In genomic region chr5:114969064-114969463, GRCm38 (mm10) we compare ENCODE assay signal across 18 mouse cellular contexts. TPM values are rescaled to one million over a fixed set of nuclear protein-coding genes. Genes with fewer than 3 reads are reported as not detected.
A peak's percentile ranks its signal among the peaks of the same experiment; 100 is the strongest.
DNase-seq lines count a peak whose midpoint lies in the region; ATAC-seq and TF ChIP-seq lines count a peak whose summit lies in the region.
"Had no signal": no experiment of that assay in that cellular context is flagged by ENCODE, and none has a peak within 500 bp of the region (broad histone marks: within the 10 kb centered on the region; RNA-seq: fewer than 3 reads in every experiment).

No protein-coding gene starts in this region.

- intact Hi-C loops in gastrocnemius, postnatal 14 days (cut with DNase I; ENCODE audit: low total_unique reads) = no loop called here

- peak overlapping the region; percentile 92 for H3K27ac ChIP-seq in intestine, embryonic 15.5 days
- peak overlapping the region; percentile 81 for H3K27ac ChIP-seq in kidney, postnatal 0 days
- H3K27ac ChIP-seq in liver, embryonic 16.5 days (ENCODE audit: low read length) = peak overlapping the region; percentile 63
- H3K27ac ChIP-seq: hindbrain, embryonic 10.5 days; midbrain, embryonic 13.5 days had no signal

- TF ChIP-seq CTCF in kidney, postnatal 0 days (IDR thresholded peaks at IDR 0.05; ENCODE audit: low read depth) = no peak

- no peaks in the 10 kb centered on the region for H3K9me3 ChIP-seq in erythroblast, embryonic 14.5 days (ENCODE audit: control insufficient read depth, low read length)
- no peaks in the 10 kb centered on the region for H3K9me3 ChIP-seq in intestine, embryonic 15.5 days
- no peaks in the 10 kb centered on the region for H3K9me3 ChIP-seq in kidney, postnatal 0 days (replicated peaks; ENCODE audit: low read length)
- H3K9me3 ChIP-seq in liver, embryonic 16.5 days (replicated peaks; ENCODE audit: control insufficient read depth, low read length) = no peaks in the 10 kb centered on the region
- H3K9me3 ChIP-seq: heart, embryonic 12.5 days; hindbrain, embryonic 10.5 days; midbrain, embryonic 13.5 days had no signal

- no peak for ATAC-seq in erythroblast, adult 5-6 weeks (replicated peaks; ENCODE audit: low FRiP score, poor library complexity, severe bottlenecking)
- ATAC-seq in intestine, embryonic 15.5 days = peak; percentile 38
- ATAC-seq in kidney, postnatal 0 days (replicated peaks; ENCODE audit: low FRiP score, low read depth) = peak; percentile 77
- no peak for ATAC-seq in liver, embryonic 16.5 days (ENCODE audit: low read depth)
- ATAC-seq: midbrain, embryonic 13.5 days had no signal

- peaks cover 13% of the 10 kb centered on the region for H3K4me1 ChIP-seq in erythroblast, embryonic 14.5 days (ENCODE audit: control insufficient read depth)
- peaks cover 8% of the 10 kb centered on the region; the same call in 1 of the 2 replicates for H3K4me1 ChIP-seq in intestine, embryonic 15.5 days (replicated peaks)
- peaks cover 4% of the 10 kb centered on the region; the same call in 1 of the 2 replicates for H3K4me1 ChIP-seq in kidney, postnatal 0 days (replicated peaks; ENCODE audit: insufficient read depth, low read length)
- peaks cover 10% of the 10 kb centered on the region for H3K4me1 ChIP-seq in liver, embryonic 16.5 days (ENCODE audit: control insufficient read depth, low read depth, low read length)
- H3K4me1 ChIP-seq: midbrain, embryonic 13.5 days had no signal

- H3K27me3 ChIP-seq in erythroblast, embryonic 14.5 days (ENCODE audit: control insufficient read depth) = peaks cover 23% of the 10 kb centered on the region
- no peaks in the 10 kb centered on the region for H3K27me3 ChIP-seq in intestine, embryonic 15.5 days (replicated peaks)
- H3K27me3 ChIP-seq in kidney, postnatal 0 days (ENCODE audit: insufficient read depth, low read length) = no peaks in the 10 kb centered on the region
- no peaks in the 10 kb centered on the region for H3K27me3 ChIP-seq in liver, embryonic 16.5 days (ENCODE audit: control insufficient read depth, insufficient read depth, low read depth, low read length)

- peak overlapping the region; percentile 58 for H3K4me2 ChIP-seq in intestine, embryonic 15.5 days (replicated peaks)
- peak overlapping the region; percentile 63 for H3K4me2 ChIP-seq in kidney, postnatal 0 days (ENCODE audit: low read length)
- H3K4me2 ChIP-seq in liver, embryonic 16.5 days (ENCODE audit: low read depth, low read length) = 0 out of 2 replicates have a peak overlapping the region, but pooled peaks have one; percentile 23
- H3K4me2 ChIP-seq: heart, embryonic 12.5 days; midbrain, embryonic 13.5 days had no signal

- H3K9ac ChIP-seq in intestine, embryonic 15.5 days = peak overlapping the region; percentile 68
- H3K9ac ChIP-seq in kidney, postnatal 0 days (ENCODE audit: low read depth, low read length) = peak overlapping the region; percentile 70
- H3K9ac ChIP-seq in liver, embryonic 16.5 days (ENCODE audit: low read depth, low read length) = peak overlapping the region; percentile 31; the same call in 1 of the 2 replicates
- H3K9ac ChIP-seq: heart, embryonic 12.5 days; midbrain, embryonic 13.5 days had no signal

- no peaks in the 10 kb centered on the region; the same call in 1 of the 2 replicates for H3K36me3 ChIP-seq in erythroblast, embryonic 14.5 days (ENCODE audit: control insufficient read depth)
- H3K36me3 ChIP-seq in intestine, embryonic 15.5 days = no peaks in the 10 kb centered on the region
- no peaks in the 10 kb centered on the region for H3K36me3 ChIP-seq in kidney, postnatal 0 days (ENCODE audit: insufficient read depth, low read length)
- H3K36me3 ChIP-seq in liver, embryonic 16.5 days (ENCODE audit: control insufficient read depth, insufficient read depth) = no peaks in the 10 kb centered on the region
- H3K36me3 ChIP-seq: heart, embryonic 12.5 days; hindbrain, embryonic 10.5 days; midbrain, embryonic 13.5 days had no signal

- H3K4me3 ChIP-seq in erythroblast, embryonic 14.5 days (replicated peaks) = peak overlapping the region; percentile 54
- H3K4me3 ChIP-seq in intestine, embryonic 15.5 days (replicated peaks) = peak overlapping the region; percentile 47
- peak overlapping the region; percentile 39 for H3K4me3 ChIP-seq in kidney, postnatal 0 days (replicated peaks; ENCODE audit: low read depth, low read length)
- H3K4me3 ChIP-seq in liver, embryonic 16.5 days (ENCODE audit: low read depth, low read length) = peak overlapping the region; percentile 53
- H3K4me3 ChIP-seq: heart, embryonic 12.5 days; hindbrain, embryonic 10.5 days; midbrain, embryonic 13.5 days had no signal

- peak; percentile 52 for DNase-seq in kidney, postnatal 0 days (ENCODE audit: low spot score)
- DNase-seq in spleen, adult 12 weeks (ENCODE audit: low spot score) = no peak
- no peak for DNase-seq in gastrocnemius, postnatal 14 days
- no peak for DNase-seq in retina, embryonic 14.5 days (ENCODE audit: low spot score)
- DNase-seq: cerebellum, adult 11-12 months; lung, postnatal 14 days; retina, postnatal 1 day; thymus, postnatal 25 days had no signal

- WGBS in intestine, embryonic 15.5 days = 10% methylated on average over 4 of the region's 4 CpGs
- 9% methylated on average over 4 of the region's 4 CpGs for WGBS in kidney, postnatal 0 days
- 23% methylated on average over 4 of the region's 4 CpGs for WGBS in liver, embryonic 16.5 days (ENCODE audit: insufficient replicate concordance)

RNA-seq across cellular contexts. Expression of gene Hnf1a, which starts 1.8 kb away (rescaled TPM):
- polyA plus RNA-seq in erythroblast, embryonic 14.5 days (2012) = 0.03 and 0.14 TPM in 2 replicates
- total RNA-seq in erythroblast, adult 5-6 weeks (2015; ENCODE audit: low replicate concordance) = not detected in 2 replicates
- not detected in 2 replicates for total RNA-seq in erythroblast, adult 5-6 weeks (2017; ENCODE audit: low replicate concordance)
- 18.0 and 18.6 TPM in 2 replicates for polyA plus RNA-seq in intestine, embryonic 15.5 days (2015; fragmentation: Nextera tagmentation; extraction: Ambion mirVana)
- polyA plus RNA-seq in kidney, postnatal 0 days (2015; fragmentation: Nextera tagmentation; extraction: Ambion mirVana) = 10.8 and 12.5 TPM in 2 replicates
- 4.1 and 4.7 TPM in 2 replicates for polyA plus RNA-seq in liver, embryonic 16.5 days (2015; fragmentation: Nextera tagmentation; extraction: Ambion mirVana)
- total RNA-seq in gastrocnemius, postnatal 14 days (2021) = not detected
- polyA plus RNA-seq: cortical plate, adult 2 months; hindbrain, embryonic 10.5 days; limb, embryonic 11.5 days; midbrain, embryonic 13.5 days; neural tube, embryonic 11.5 days had no signal

RNA-seq across cellular contexts. Expression of gene 2210016L21Rik, which starts 27.1 kb away (rescaled TPM):
- 2.4 and 3.3 TPM in 2 replicates for polyA plus RNA-seq in erythroblast, embryonic 14.5 days (2012)
- 0.77 and 6.5 TPM in 2 replicates for total RNA-seq in erythroblast, adult 5-6 weeks (2015; ENCODE audit: low replicate concordance)
- total RNA-seq in erythroblast, adult 5-6 weeks (2017; ENCODE audit: low replicate concordance) = 2.9 and 9.2 TPM in 2 replicates
- polyA plus RNA-seq in intestine, embryonic 15.5 days (2015; fragmentation: Nextera tagmentation; extraction: Ambion mirVana) = 51.3 and 62.7 TPM in 2 replicates
- polyA plus RNA-seq in kidney, postnatal 0 days (2015; fragmentation: Nextera tagmentation; extraction: Ambion mirVana) = 75.3 and 79.6 TPM in 2 replicates
- polyA plus RNA-seq in liver, embryonic 16.5 days (2015; fragmentation: Nextera tagmentation; extraction: Ambion mirVana) = 9.8 and 10.2 TPM in 2 replicates
- 10 to 100 TPM; 26.3 to 30.7 TPM for total RNA-seq in gastrocnemius, postnatal 14 days (2021)

RNA-seq across cellular contexts. Expression of gene Sppl3, which starts 41.9 kb away (rescaled TPM):
- polyA plus RNA-seq in erythroblast, embryonic 14.5 days (2012) = 4.4 and 4.6 TPM in 2 replicates
- total RNA-seq in erythroblast, adult 5-6 weeks (2015; ENCODE audit: low replicate concordance) = 33.6 and 39.0 TPM in 2 replicates
- 57.8 and 59.4 TPM in 2 replicates for total RNA-seq in erythroblast, adult 5-6 weeks (2017; ENCODE audit: low replicate concordance)
- 16.8 and 23.6 TPM in 2 replicates for polyA plus RNA-seq in intestine, embryonic 15.5 days (2015; fragmentation: Nextera tagmentation; extraction: Ambion mirVana)
- polyA plus RNA-seq in kidney, postnatal 0 days (2015; fragmentation: Nextera tagmentation; extraction: Ambion mirVana) = 19.0 and 39.4 TPM in 2 replicates
- 3.2 and 3.3 TPM in 2 replicates for polyA plus RNA-seq in liver, embryonic 16.5 days (2015; fragmentation: Nextera tagmentation; extraction: Ambion mirVana)
- 10 to 100 TPM; 24.5 to 28.6 TPM for total RNA-seq in gastrocnemius, postnatal 14 days (2021)

RNA-seq across cellular contexts. Expression of gene Oasl1, which starts 46.0 kb away (rescaled TPM):
- not detected in 2 replicates for polyA plus RNA-seq in erythroblast, embryonic 14.5 days (2012)
- total RNA-seq in erythroblast, adult 5-6 weeks (2015; ENCODE audit: low replicate concordance) = 3.6 and 4.8 TPM in 2 replicates
- 3.7 and 8.6 TPM in 2 replicates for total RNA-seq in erythroblast, adult 5-6 weeks (2017; ENCODE audit: low replicate concordance)
- 1.9 and 2.3 TPM in 2 replicates for polyA plus RNA-seq in intestine, embryonic 15.5 days (2015; fragmentation: Nextera tagmentation; extraction: Ambion mirVana)
- polyA plus RNA-seq in kidney, postnatal 0 days (2015; fragmentation: Nextera tagmentation; extraction: Ambion mirVana) = 3.1 and 3.2 TPM in 2 replicates
- 0.26 and 0.61 TPM in 2 replicates for polyA plus RNA-seq in liver, embryonic 16.5 days (2015; fragmentation: Nextera tagmentation; extraction: Ambion mirVana)
- not detected for total RNA-seq in gastrocnemius, postnatal 14 days (2021)
- polyA plus RNA-seq: hindbrain, embryonic 10.5 days had no signal

Comparison
In these comparisons a context has a peak if more than half of its experiments do, and no peak if none do; other contexts are left out.
1. ATAC-seq: peak in intestine, embryonic 15.5 days (single experiment) and kidney, postnatal 0 days (single experiment); none in erythroblast, adult 5-6 weeks (single experiment) and liver, embryonic 16.5 days (single experiment).
2. Peak in every context shown above with its lines, with median percentiles within 50 percentile points of each other: H3K4me3 ChIP-seq, H3K27ac ChIP-seq, H3K4me2 ChIP-seq and H3K9ac ChIP-seq.